Mouse (Mus musculus) liver, adult 2 months (tissue): ENCODE measurements at regions not wholly inside any gene's neighbourhood (a gene's known extent, or its start where the extent isn't known, plus 50 kb on each side); places are given as distances from the start of the nearest gene placed in this dataset.
"Not testable (repeated sequence)": the region's sequence is repeated elsewhere in the genome, so short reads cannot be mapped to it uniquely, and the experiment has no call there.

Experiments used
- CTCF ChIP-seq: fragments of 200-500 bp; IDR thresholded peaks from 2 replicates; pipeline ENCODE4 v1.5.1; 2011; ENCODE audit warnings: low read depth, low read length, control low read depth
- POLR2A ChIP-seq: fragments of 200-500 bp; IDR thresholded peaks from 2 replicates; pipeline ENCODE4 v1.6.1; 2011; ENCODE audit warnings: low read length, control low read depth; ENCODE audit not compliant: insufficient read depth; ENCODE audit errors: extremely low read depth

DNA sequence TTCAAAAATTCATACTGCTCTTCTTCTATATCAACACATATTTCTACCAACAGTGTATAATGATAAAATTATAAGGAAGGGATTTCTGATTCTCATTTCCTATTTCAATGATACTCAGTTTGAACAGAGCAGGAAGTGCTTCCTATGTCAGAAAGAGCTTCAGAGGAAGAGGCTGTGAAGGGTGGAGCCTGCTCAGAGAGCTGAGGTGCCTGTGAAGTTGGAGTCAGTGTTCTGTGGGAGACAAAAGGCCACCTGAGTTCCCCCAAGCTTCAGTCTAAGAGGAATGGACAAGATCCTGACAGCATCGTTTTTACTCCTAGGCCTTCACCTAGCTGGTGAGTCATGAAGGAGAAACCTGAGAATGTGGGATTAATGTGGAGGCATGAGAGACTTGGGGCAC lies 613.5 kb downstream of the Dad1 start:
- not testable (repeated sequence) for TF ChIP-seq POLR2A, CTCF
